Mouse (Mus musculus) heart, adult 2 months (tissue): Measurements from ENCODE around the gene Mettl27.

Experiments
- CTCF ChIP-seq: fragments of 200-600 bp; IDR thresholded peaks from 2 replicates; pipeline ENCODE4 v1.8.1; 2022; ENCODE audit warnings: antibody characterized with exemption, mild to moderate bottlenecking, moderate library complexity
- EP300 ChIP-seq: fragments of 200-500 bp; IDR thresholded peaks from 2 replicates; pipeline ENCODE4 v1.6.1; 2011; ENCODE audit warnings: low read depth, low read length, control low read depth; ENCODE audit not compliant: insufficient read depth
- POLR2A ChIP-seq: fragments of 200-500 bp; IDR thresholded peaks from 2 replicates; pipeline ENCODE4 v1.6.1; 2011; ENCODE audit warnings: mild to moderate bottlenecking, low read depth, low read length, control low read depth; ENCODE audit not compliant: insufficient read depth

DNA sequence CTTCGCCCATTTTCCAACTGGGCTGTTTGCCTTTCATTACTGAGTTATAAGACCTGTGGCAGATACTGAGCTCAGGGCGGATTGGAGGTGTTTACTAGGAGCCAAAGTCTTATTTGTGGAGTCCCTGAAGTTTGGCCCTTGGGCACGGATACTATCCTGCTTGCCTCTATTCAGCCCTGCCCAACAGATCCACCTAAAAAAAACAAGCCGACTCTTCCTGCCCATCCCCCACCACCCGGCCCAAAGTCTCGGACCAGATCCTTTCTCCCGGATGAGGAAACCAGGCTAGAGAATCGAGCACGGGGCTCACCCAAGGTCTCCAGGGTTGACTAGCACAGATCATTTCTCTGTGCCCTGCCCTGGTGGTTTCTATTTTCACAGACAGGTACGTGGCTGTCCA, 49.0 kb downstream of the Mettl27 start:
- TF ChIP-seq EP300 (no peak), POLR2A (no peak), CTCF (no peak)
